Mouse (Mus musculus) Patski (cell line): Measurements from ENCODE around the gene Zfp346. TPM values are rescaled to one million over a fixed set of nuclear protein-coding genes. Genes with fewer than 3 reads are reported as not detected.
"Not testable (repeated sequence)": the region's sequence is repeated elsewhere in the genome, so short reads cannot be mapped to it uniquely, and the experiment has no call there.

Source experiments
- ATAC-seq: fragments of 100-300 bp; one replicate; pipeline ENCODE4 v1.8.0; 2021
- CTCF ChIA-PET: fragments of 350-600 bp; sonication (Branson Sonifier 250); formaldehyde crosslinking; loops from one replicate; lab custom pipeline; 2022; ENCODE audit warnings: inconsistent platforms; lab: Charles Lee
- POLR2A ChIA-PET: fragments of 350-600 bp; sonication (Branson Sonifier 250); formaldehyde crosslinking; loops from one replicate; lab custom pipeline; 2022; ENCODE audit warnings: antibody characterized with exemption, inconsistent platforms; lab: Charles Lee
- DNase-seq: peaks from one replicate; pipeline ENCODE4 v3.0.0-alpha.2; 2011; ENCODE audit warnings: low read depth, low spot score
- H3K27me3 ChIP-seq: fragments of 371-371 bp; one replicate; pipeline ENCODE4 v1.5.1; 2021
- CTCF ChIP-seq: fragments of 100-300 bp; IDR thresholded peaks from one replicate; pipeline ENCODE4 v1.5.1; 2021
- in situ Hi-C: fragments of 300-500 bp; cut with MboI; formaldehyde crosslinking; loops from 3 replicates; pipeline ENCODE4 v1.11.1; 2018; ENCODE audit warnings: low pct_unique_long_range_greater_than_20kb, mixed read lengths
- polyA plus RNA-seq: library from polyadenylated mRNA; unstranded; gene quantifications from one replicate; pipeline ENCODE4 v1.2.3, GENCODE M21; 2021

Gene Zfp346
- polyA plus RNA-seq: 22.2 TPM

- CTCF ChIA-PET: no interaction called here
- in situ Hi-C loops: no loop called here
- DNase-seq (peak; percentile 73), ATAC-seq (peak; percentile 82)
- POLR2A ChIA-PET: interaction anchor here (0.5 to 1.2 kb wide), 2 partner anchors 29 to 185 kb away, joined by 3 read pairs; no protein-coding TSS in a partner anchor
- TF ChIP-seq CTCF: no peak
- no peaks in the 10 kb centered on the region for H3K27me3 ChIP-seq
These were observed at the start of gene Zfp346 for GRCm38 (mm10) chr13:55105045-55105952. Gene Zfp346, plus strand, starts transcription at chr13:55105311.

GRCm38 (mm10) chr13:55058042-55058441 lies 47.1 kb upstream of the Zfp346 start:
- POLR2A ChIA-PET: no interaction called here
- no peaks in the 10 kb centered on the region for H3K27me3 ChIP-seq
- CTCF ChIA-PET: no interaction called here
- TF ChIP-seq CTCF: peak; percentile 71
- no peak for DNase-seq
- in situ Hi-C loops: no loop called here
- ATAC-seq: no peak

GRCm38 (mm10) chr13:55063276-55063675 lies 41.8 kb upstream of the Zfp346 start:
- no peak for DNase-seq
- no peaks in the 10 kb centered on the region for H3K27me3 ChIP-seq
- no peak for ATAC-seq
- no peak for TF ChIP-seq CTCF
- in situ Hi-C loops: no loop called here
- ChIA-PET CTCF (interaction anchor here (1.0 to 2.5 kb wide), 3 partner anchors 8 to 61 kb away, joined by 3 to 9 read pairs (median 3); no protein-coding TSS in a partner anchor), POLR2A (interaction anchor here (0.7 kb wide), 1 partner anchor 35 kb away, joined by 4 read pairs; no protein-coding TSS in a partner anchor)

GRCm38 (mm10) chr13:55069719-55070118 lies 35.4 kb upstream of the Zfp346 start:
- CTCF ChIA-PET: no interaction called here
- in situ Hi-C loops: no loop called here
- ATAC-seq (no peak), DNase-seq (no peak)
- POLR2A ChIA-PET: no interaction called here
- no peaks in the 10 kb centered on the region for H3K27me3 ChIP-seq
- TF ChIP-seq CTCF: no peak

DNA sequence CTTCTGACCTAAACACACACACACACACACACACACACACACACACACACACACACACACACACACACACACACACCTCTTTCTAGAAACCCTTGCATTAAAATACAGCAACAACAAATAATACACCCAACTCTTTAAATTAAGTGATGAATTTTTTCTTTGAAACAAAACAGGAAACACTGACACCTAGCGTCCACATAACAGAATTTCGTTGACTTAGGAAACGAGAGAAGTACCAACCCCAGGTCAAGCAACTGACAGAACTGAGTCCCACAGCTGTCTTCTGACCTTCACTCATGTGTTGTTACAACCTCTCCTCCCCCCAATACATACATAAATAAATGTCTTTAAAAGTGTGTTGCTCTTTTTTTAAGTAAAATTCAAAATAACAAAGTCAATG lies 33.8 kb upstream of the Zfp346 start:
- H3K27me3 ChIP-seq: no peaks in the 10 kb centered on the region
- in situ Hi-C loops: no loop called here
- no peak for ATAC-seq
- TF ChIP-seq CTCF: peak; percentile 51
- ChIA-PET CTCF (interaction anchor here (1.9 kb wide), 1 partner anchor 9 kb away, joined by 9 read pairs; no protein-coding TSS in a partner anchor), POLR2A (interaction anchor here (0.6 kb wide), 1 partner anchor 46 kb away, joined by 3 read pairs; no protein-coding TSS in a partner anchor)
- DNase-seq: no peak

DNA sequence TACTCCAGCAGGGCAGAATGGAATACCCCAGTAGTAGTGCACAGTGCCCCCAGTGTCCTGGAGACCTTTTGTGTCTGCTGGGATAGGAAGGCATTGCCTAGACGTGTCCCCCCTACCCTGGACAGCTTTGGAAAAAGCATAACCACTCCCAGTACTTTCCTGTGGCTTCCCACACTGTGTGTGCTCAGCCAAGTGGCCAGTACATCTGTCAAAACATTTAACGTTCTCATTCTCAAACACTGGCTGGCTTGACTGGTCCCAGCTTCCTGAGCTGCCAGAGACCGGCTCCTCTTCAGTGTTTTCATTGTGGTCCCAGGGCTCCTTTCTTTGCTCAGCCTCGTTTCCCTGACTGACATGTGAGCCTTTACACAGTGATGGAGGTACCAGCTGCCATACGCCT lies 29.5 kb upstream of the Zfp346 start:
- ATAC-seq (no peak), DNase-seq (no peak)
- in situ Hi-C loops: loop anchor here (5.0 kb wide), 1 partner anchor 278 kb away; no protein-coding TSS in a partner anchor
- ChIA-PET POLR2A (no interaction called here), CTCF (interaction anchor here (1.1 kb wide), 1 partner anchor 20 kb away, joined by 4 read pairs; no protein-coding TSS in a partner anchor)
- TF ChIP-seq CTCF: no peak
- no peaks in the 10 kb centered on the region for H3K27me3 ChIP-seq

DNA sequence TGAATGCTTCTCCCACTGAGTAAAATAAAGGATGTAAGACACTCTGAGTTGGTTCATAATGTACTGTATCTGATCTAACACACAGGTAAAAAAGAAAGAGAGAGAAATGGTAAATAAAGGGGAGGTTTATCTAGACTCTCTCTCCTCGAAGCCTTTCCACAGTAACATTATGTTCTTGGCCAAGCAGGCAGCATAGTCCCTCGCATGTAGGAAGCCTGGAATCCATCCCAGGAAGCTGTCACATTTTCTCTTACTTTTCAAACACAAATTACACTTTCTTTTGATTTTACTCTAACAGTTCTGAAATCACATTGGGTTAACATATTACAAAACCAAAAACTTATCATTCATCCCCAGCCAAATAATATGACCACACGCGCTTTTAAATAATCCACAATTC lies 12.5 kb upstream of the Zfp346 start:
- no peak for ATAC-seq
- in situ Hi-C loops: no loop called here

GRCm38 (mm10) chr13:55097841-55098240 lies 7.3 kb upstream of the Zfp346 start:
- DNase-seq, ATAC-seq, H3K27me3 ChIP-seq, in situ Hi-C loops: not testable (repeated sequence)
- CTCF ChIA-PET: interaction anchor here (1.1 to 1.8 kb wide), 2 partner anchors 10 to 13 kb away, joined by 3 to 5 read pairs; no protein-coding TSS in a partner anchor
- POLR2A ChIA-PET: interaction anchor here (0.6 kb wide), 2 partner anchors 13 to 34 kb away, joined by 3 to 4 read pairs; no protein-coding TSS in a partner anchor

More for the DNA sequence above, 12.5 kb upstream of the Zfp346 start:
- POLR2A ChIA-PET: no interaction called here
- H3K27me3 ChIP-seq: no peaks in the 10 kb centered on the region
- DNase-seq: no peak
- CTCF ChIA-PET: no interaction called here
- TF ChIP-seq CTCF: no peak

- DNase-seq (no peak), ATAC-seq (peak; percentile 34)
- POLR2A ChIA-PET: no interaction called here
- TF ChIP-seq CTCF: no peak
- CTCF ChIA-PET: interaction anchor here (1.8 kb wide), 1 partner anchor 15 kb away, joined by 5 read pairs; no protein-coding TSS in a partner anchor
- no peaks in the 10 kb centered on the region for H3K27me3 ChIP-seq
- in situ Hi-C loops: no loop called here
These were observed 5.9 kb upstream of the Zfp346 start for GRCm38 (mm10) chr13:55099066-55099725.

- in situ Hi-C loops: no loop called here
These were observed 5.2 kb upstream of the Zfp346 start, which contains the start of gene Uimc1 for GRCm38 (mm10) chr13:55099726-55100478. Gene Uimc1, minus strand, starts transcription at chr13:55100300.

More at GRCm38 (mm10) chr13:55099726-55100478, 5.2 kb upstream of the Zfp346 start, which contains the start of gene Uimc1:
- no peaks in the 10 kb centered on the region for H3K27me3 ChIP-seq
- DNase-seq (no peak), ATAC-seq (peak; percentile 79)
- no peak for TF ChIP-seq CTCF
- POLR2A ChIA-PET: no interaction called here
- CTCF ChIA-PET: interaction anchor here (1.0 kb wide), 1 partner anchor 36 kb away, joined by 3 read pairs; no protein-coding TSS in a partner anchor
